Mouse (Mus musculus): ENCODE data around the gene Nwd1. TPM values are rescaled to one million over a fixed set of nuclear protein-coding genes. Genes with fewer than 3 reads are reported as not detected.

Nwd1 gene
- polyA plus RNA-seq, 1 experiment from 2014 or later = 2.7 TPM

DNA sequence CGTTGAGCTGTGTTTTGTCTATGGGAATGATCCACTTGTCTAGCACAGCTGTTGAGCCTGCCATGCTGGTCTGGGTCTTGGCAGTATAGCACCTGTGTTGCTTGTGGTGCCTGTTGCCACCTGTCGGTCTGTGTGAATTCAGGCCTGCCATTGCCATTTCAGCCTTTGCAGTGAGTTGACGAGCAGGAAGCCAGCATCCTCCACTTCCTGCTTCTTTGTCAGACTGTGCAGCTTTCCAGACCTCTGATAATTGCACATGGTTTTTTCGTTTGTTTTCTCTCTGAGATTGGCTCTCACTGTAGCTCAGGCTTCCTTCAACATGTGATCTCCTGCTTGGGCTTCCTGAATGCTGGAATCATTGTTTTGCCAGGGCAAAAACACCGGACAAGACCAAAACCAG, 88.5 kb downstream of the Nwd1 start:
- Histone ChIP-seq H3K9me3 (ENCODE audit: control insufficient read depth, low read length) (no peaks in the 10 kb centered on the region), H3K4me3 (replicated peaks; ENCODE audit: low read length) (no peak overlapping the region), H3K4me1 (replicated peaks; ENCODE audit: control insufficient read depth, insufficient read depth, low read length) (no peaks in the 10 kb centered on the region), H3K27me3 (ENCODE audit: control insufficient read depth, insufficient read depth, low read length) (no peaks in the 10 kb centered on the region), H3K4me2 (replicated peaks) (no peak overlapping the region), H3K36me3 (replicated peaks; ENCODE audit: control insufficient read depth, insufficient read depth) (peaks cover 99% of the 10 kb centered on the region), H3K9ac (no peak overlapping the region), H3K27ac (no peak overlapping the region)
- 90% methylated on average over 5 of the region's 5 CpGs for WGBS
- no peak for DNase-seq (ENCODE audit: low spot score)
- no peak for ATAC-seq (ENCODE audit: low FRiP score)

DNA sequence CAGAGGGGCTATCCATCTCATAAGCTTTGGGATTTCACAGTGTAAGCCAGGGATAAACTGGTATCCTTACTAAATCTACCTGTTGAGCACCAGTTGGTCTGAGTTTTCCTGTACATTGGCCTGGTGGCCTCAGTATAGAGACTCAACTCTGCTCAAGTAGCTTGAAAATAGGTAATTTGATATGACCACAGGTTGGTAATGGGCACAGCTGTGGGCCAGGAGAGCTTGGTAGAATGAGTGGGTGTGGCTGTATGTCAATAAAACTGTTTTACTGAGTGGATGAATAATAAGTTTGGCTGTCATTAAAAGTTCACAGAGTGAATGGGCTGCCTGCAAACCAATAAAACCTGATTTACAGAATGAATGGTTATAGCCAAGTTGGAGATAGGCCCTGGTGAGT, 90.4 kb downstream of the Nwd1 start:
- Histone ChIP-seq H3K27me3 (ENCODE audit: control insufficient read depth, insufficient read depth, low read length) (no peaks in the 10 kb centered on the region), H3K4me2 (replicated peaks) (no peak overlapping the region), H3K9me3 (ENCODE audit: control insufficient read depth, low read length) (no peaks in the 10 kb centered on the region), H3K36me3 (replicated peaks; ENCODE audit: control insufficient read depth, insufficient read depth) (peaks cover 96% of the 10 kb centered on the region), H3K27ac (no peak overlapping the region), H3K4me3 (replicated peaks; ENCODE audit: low read length) (no peak overlapping the region), H3K9ac (no peak overlapping the region), H3K4me1 (replicated peaks; ENCODE audit: control insufficient read depth, insufficient read depth, low read length) (no peaks in the 10 kb centered on the region)
- ATAC-seq (ENCODE audit: low FRiP score) (no peak), DNase-seq (ENCODE audit: low spot score) (no peak)

DNA sequence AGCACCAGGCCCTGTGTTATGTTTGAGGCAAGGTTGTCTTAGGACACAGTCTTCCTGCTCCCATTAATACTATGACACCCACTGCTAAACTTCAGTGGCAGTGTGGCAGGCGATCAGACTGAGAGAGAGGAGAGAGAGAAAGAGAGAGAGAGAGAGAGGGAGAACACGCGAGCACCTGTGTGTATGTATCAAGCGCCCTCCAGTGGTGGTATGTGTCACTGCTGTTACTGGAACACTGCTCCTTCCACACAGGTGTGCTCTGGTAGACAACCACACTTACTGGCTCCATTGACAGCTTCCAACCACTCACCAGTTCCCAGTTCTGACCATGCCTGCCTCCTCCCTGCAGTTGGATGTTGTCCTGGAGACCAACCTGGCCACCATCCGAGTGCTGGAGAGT, 99.5 kb downstream of the Nwd1 start:
- DNase-seq (ENCODE audit: low spot score) (peak; percentile 61), ATAC-seq (ENCODE audit: low FRiP score) (peak; percentile 41; the same call in 1 of the 2 replicates)
- Histone ChIP-seq H3K4me2 (replicated peaks) (no peak overlapping the region), H3K9me3 (ENCODE audit: control insufficient read depth, low read length) (no peaks in the 10 kb centered on the region), H3K4me1 (replicated peaks; ENCODE audit: control insufficient read depth, insufficient read depth, low read length) (no peaks in the 10 kb centered on the region), H3K9ac (no peak overlapping the region), H3K36me3 (replicated peaks; ENCODE audit: control insufficient read depth, insufficient read depth) (peaks cover 99% of the 10 kb centered on the region), H3K27me3 (ENCODE audit: control insufficient read depth, insufficient read depth, low read length) (no peaks in the 10 kb centered on the region), H3K4me3 (replicated peaks; ENCODE audit: low read length) (no peak overlapping the region), H3K27ac (no peak overlapping the region)
- WGBS = 53% methylated on average over 5 of the region's 5 CpGs

DNA sequence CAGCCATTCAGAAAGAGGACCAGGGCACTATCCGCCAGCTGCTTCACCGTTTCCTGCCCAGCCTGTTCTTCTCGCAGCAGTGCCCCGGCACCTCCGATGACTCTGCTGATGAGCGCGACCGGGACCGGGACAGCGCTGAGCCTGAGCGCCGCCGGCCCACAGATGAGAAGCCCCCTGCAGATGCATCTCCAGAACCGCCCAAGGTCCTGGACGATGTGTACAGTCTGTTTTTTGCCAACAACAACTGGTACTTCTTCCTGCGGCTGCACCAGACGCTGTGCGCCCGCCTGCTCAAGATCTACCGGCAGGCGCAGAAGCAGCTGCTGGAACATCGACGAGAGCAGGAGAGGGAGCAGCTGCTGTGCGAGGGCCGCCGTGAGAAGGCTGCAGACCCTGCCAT, 103.3 kb downstream of the Nwd1 start:
- Histone ChIP-seq H3K4me1 (replicated peaks; ENCODE audit: control insufficient read depth, insufficient read depth, low read length) (no peaks in the 10 kb centered on the region), H3K27me3 (ENCODE audit: control insufficient read depth, insufficient read depth, low read length) (no peaks in the 10 kb centered on the region), H3K4me2 (replicated peaks) (no peak overlapping the region), H3K36me3 (replicated peaks; ENCODE audit: control insufficient read depth, insufficient read depth) (peaks cover 98% of the 10 kb centered on the region), H3K9me3 (ENCODE audit: control insufficient read depth, low read length) (no peaks in the 10 kb centered on the region), H3K9ac (no peak overlapping the region), H3K27ac (no peak overlapping the region), H3K4me3 (replicated peaks; ENCODE audit: low read length) (no peak overlapping the region)
- DNase-seq (ENCODE audit: low spot score) (no peak), ATAC-seq (ENCODE audit: low FRiP score) (no peak)
- 95% methylated on average over 26 of the region's 26 CpGs for WGBS

DNA sequence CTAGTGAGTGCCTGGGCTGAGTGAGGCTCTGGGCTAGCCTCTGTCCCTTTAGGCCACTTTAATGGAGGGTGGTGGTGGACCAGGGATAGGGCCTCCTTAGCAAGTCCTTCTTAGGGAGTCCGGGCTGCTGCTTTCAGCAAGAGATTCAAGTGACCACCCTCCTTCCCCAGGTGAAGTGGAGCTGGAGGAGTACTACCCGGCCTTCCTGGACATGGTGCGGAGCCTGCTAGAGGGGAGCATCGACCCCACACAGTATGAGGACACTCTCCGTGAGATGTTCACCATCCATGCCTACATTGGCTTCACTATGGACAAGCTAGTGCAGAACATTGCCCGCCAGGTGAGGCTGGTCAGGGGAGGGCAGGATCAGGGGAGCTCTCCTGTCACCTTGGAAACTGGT, 103.8 kb downstream of the Nwd1 start:
- DNase-seq (ENCODE audit: low spot score) = no peak
- no peak overlapping the region for H3K27ac ChIP-seq
- H3K4me2 ChIP-seq (replicated peaks) = no peak overlapping the region
- H3K9ac ChIP-seq = no peak overlapping the region
- ATAC-seq (ENCODE audit: low FRiP score) = no peak
- whole genome bisulfite sequencing = 94% methylated on average over 6 of the region's 6 CpGs
- no peak overlapping the region for H3K4me3 ChIP-seq (replicated peaks; ENCODE audit: low read length)
- H3K9me3 ChIP-seq (ENCODE audit: control insufficient read depth, low read length) = no peaks in the 10 kb centered on the region
- H3K4me1 ChIP-seq (replicated peaks; ENCODE audit: control insufficient read depth, insufficient read depth, low read length) = no peaks in the 10 kb centered on the region
- H3K36me3 ChIP-seq (replicated peaks; ENCODE audit: control insufficient read depth, insufficient read depth) = peaks cover 95% of the 10 kb centered on the region
- H3K27me3 ChIP-seq (ENCODE audit: control insufficient read depth, insufficient read depth, low read length) = no peaks in the 10 kb centered on the region

DNA sequence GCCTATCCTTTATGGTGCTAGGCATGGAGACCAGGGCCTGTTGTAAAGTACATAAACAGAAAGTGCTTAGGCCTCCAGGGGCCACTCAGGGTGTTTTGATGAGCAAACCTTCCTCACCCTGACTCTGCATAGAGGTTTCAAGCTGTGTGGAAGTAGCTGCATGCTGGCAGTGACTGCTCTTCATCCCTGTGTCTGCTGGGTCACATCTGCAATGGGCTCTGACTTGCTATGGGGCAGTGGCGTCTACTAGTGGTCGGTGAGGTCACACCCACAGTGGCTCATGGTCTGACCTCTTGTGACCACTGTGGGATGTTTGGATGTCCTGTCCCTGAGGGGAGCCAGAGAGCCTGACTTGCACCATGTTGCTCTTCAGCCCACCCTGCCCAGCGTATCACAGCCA, 104.6 kb downstream of the Nwd1 start:
- no peak overlapping the region for H3K4me3 ChIP-seq (replicated peaks; ENCODE audit: low read length)
- no peak for ATAC-seq (ENCODE audit: low FRiP score)
- DNase-seq (ENCODE audit: low spot score) = no peak
- no peaks in the 10 kb centered on the region for H3K9me3 ChIP-seq (ENCODE audit: control insufficient read depth, low read length)
- peaks cover 95% of the 10 kb centered on the region for H3K36me3 ChIP-seq (replicated peaks; ENCODE audit: control insufficient read depth, insufficient read depth)
- no peak overlapping the region for H3K9ac ChIP-seq
- no peak overlapping the region for H3K27ac ChIP-seq
- H3K27me3 ChIP-seq (ENCODE audit: control insufficient read depth, insufficient read depth, low read length) = no peaks in the 10 kb centered on the region
- H3K4me2 ChIP-seq (replicated peaks) = no peak overlapping the region
- H3K4me1 ChIP-seq (replicated peaks; ENCODE audit: control insufficient read depth, insufficient read depth, low read length) = no peaks in the 10 kb centered on the region
- WGBS = 82% methylated on average over 3 of the region's 3 CpGs

DNA sequence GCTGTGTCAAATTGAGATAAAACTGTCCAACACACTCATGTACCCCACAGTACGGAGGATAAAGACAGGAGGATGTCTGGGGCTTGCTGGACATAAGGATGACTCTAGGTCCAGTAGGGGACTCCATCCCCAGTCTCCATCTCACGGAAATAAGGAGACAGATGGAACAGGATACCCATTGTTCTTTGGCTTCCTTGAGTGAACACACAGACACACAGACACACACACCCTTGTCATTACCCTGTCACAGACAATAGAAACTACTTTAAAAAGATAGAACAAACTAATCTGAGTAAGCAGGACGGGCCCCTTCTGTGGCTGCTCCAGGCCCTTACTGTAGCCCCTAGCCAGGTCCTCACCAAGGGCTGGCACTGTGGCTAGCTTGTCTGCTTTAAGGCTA, 105.8 kb downstream of the Nwd1 start:
- no peaks in the 10 kb centered on the region for H3K27me3 ChIP-seq (ENCODE audit: control insufficient read depth, insufficient read depth, low read length)
- H3K4me2 ChIP-seq (replicated peaks) = no peak overlapping the region
- H3K9me3 ChIP-seq (ENCODE audit: control insufficient read depth, low read length) = no peaks in the 10 kb centered on the region
- peaks cover 95% of the 10 kb centered on the region for H3K36me3 ChIP-seq (replicated peaks; ENCODE audit: control insufficient read depth, insufficient read depth)
- 84% methylated on average over 3 of the region's 3 CpGs for WGBS
- no peak overlapping the region for H3K27ac ChIP-seq
- ATAC-seq (ENCODE audit: low FRiP score) (no peak), DNase-seq (ENCODE audit: low spot score) (no peak)
- no peak overlapping the region for H3K4me3 ChIP-seq (replicated peaks; ENCODE audit: low read length)
- H3K4me1 ChIP-seq (replicated peaks; ENCODE audit: control insufficient read depth, insufficient read depth, low read length) = no peaks in the 10 kb centered on the region
- H3K9ac ChIP-seq = no peak overlapping the region

DNA sequence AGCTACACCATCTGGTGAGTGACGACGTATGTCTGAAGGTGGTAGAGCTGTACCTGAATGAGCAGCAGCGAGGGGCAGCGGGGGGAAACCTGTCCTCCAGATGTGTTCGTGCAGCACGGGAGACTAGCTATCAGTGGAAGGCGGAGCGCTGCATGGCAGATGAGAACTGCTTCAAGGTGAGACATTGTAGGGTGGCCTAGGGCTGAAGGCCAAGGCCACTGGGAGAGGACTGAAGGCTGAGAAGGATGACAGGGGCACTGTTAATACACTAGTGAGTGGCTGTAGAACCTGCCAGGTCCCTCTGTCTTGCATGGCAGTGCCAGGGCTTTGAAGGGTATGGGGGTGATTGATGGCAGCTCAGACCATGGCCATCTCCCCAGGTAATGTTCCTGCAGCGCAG, 106.7 kb downstream of the Nwd1 start:
- H3K27ac ChIP-seq = no peak overlapping the region
- H3K36me3 ChIP-seq (replicated peaks; ENCODE audit: control insufficient read depth, insufficient read depth) = peaks cover 95% of the 10 kb centered on the region
- H3K4me1 ChIP-seq (replicated peaks; ENCODE audit: control insufficient read depth, insufficient read depth, low read length) = no peaks in the 10 kb centered on the region
- DNase-seq (ENCODE audit: low spot score) (no peak), ATAC-seq (ENCODE audit: low FRiP score) (no peak)
- WGBS = 96% methylated on average over 9 of the region's 9 CpGs
- H3K4me3 ChIP-seq (replicated peaks; ENCODE audit: low read length) = no peak overlapping the region
- no peak overlapping the region for H3K9ac ChIP-seq
- no peak overlapping the region for H3K4me2 ChIP-seq (replicated peaks)
- no peaks in the 10 kb centered on the region for H3K27me3 ChIP-seq (ENCODE audit: control insufficient read depth, insufficient read depth, low read length)
- no peaks in the 10 kb centered on the region for H3K9me3 ChIP-seq (ENCODE audit: control insufficient read depth, low read length)

DNA sequence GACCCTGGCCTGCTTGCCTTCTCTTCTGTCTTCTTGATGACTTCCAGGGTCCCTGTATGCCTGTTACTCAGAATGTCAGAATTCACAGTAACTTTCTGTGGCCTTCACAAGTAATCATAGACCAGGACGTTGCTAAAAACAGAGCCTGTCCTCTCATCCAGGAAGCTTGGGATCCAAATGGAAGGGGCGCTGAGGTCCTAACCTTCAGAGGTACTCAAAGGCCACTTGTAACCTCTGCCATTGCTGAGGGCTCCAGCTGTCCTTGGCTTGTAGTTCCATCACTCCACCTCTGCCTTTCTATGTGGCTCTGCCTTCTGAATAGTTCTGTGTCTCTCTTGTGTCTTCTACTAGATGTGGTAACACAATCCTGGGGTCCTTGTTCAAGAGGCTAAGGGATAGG, 107.3 kb downstream of the Nwd1 start:
- no peak overlapping the region for H3K9ac ChIP-seq
- DNase-seq (ENCODE audit: low spot score) = no peak
- H3K4me1 ChIP-seq (replicated peaks; ENCODE audit: control insufficient read depth, insufficient read depth, low read length) = no peaks in the 10 kb centered on the region
- no peak overlapping the region for H3K4me3 ChIP-seq (replicated peaks; ENCODE audit: low read length)
- WGBS = 98% methylated on average over 2 of the region's 2 CpGs
- no peaks in the 10 kb centered on the region for H3K9me3 ChIP-seq (ENCODE audit: control insufficient read depth, low read length)
- H3K27me3 ChIP-seq (ENCODE audit: control insufficient read depth, insufficient read depth, low read length) = no peaks in the 10 kb centered on the region
- ATAC-seq (ENCODE audit: low FRiP score) = no peak
- no peak overlapping the region for H3K27ac ChIP-seq
- H3K4me2 ChIP-seq (replicated peaks) = no peak overlapping the region
- H3K36me3 ChIP-seq (replicated peaks; ENCODE audit: control insufficient read depth, insufficient read depth) = peaks cover 95% of the 10 kb centered on the region

DNA sequence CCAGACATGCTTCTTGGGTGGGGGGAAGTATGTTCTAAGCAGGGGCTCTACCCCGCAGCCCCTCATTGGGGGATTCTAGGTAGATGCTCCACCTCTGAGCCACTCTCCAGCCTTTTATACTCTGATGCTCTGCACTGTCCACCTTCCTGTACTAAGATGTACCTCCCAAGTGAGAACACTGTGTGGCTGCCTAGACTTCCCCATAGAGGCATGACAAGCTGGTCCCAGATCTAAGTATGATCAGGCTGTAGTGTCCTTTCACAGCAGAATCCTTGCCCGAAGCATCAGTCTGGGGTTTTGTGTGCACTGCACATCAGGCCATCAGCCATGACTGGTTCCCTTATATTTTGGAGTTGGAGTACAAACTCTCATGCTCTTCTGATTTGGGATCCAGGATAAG, 109.5 kb downstream of the Nwd1 start:
- no peak for DNase-seq (ENCODE audit: low spot score)

More for the DNA sequence above, 109.5 kb downstream of the Nwd1 start:
- Histone ChIP-seq H3K27ac (no peak overlapping the region), H3K4me1 (replicated peaks; ENCODE audit: control insufficient read depth, insufficient read depth, low read length) (no peaks in the 10 kb centered on the region), H3K4me3 (replicated peaks; ENCODE audit: low read length) (no peak overlapping the region), H3K4me2 (replicated peaks) (no peak overlapping the region), H3K9me3 (ENCODE audit: control insufficient read depth, low read length) (no peaks in the 10 kb centered on the region), H3K9ac (no peak overlapping the region), H3K27me3 (ENCODE audit: control insufficient read depth, insufficient read depth, low read length) (no peaks in the 10 kb centered on the region), H3K36me3 (replicated peaks; ENCODE audit: control insufficient read depth, insufficient read depth) (peaks cover 76% of the 10 kb centered on the region)
- ATAC-seq (ENCODE audit: low FRiP score) = no peak
- WGBS = 98% methylated on average over 2 of the region's 2 CpGs

Data from hindbrain, embryonic 14.5 days (tissue).